Mouse (Mus musculus): Measurements from ENCODE around the gene Frmpd1. TPM values are rescaled to one million over a fixed set of nuclear protein-coding genes. Genes with fewer than 3 reads are reported as not detected.
A peak's percentile ranks its signal among the peaks of the same experiment; 100 is the strongest.

Frmpd1 gene
- polyA plus RNA-seq, 1 experiment from 2014 or later = 1.5 TPM

GRCm38 (mm10) chr4:45183818-45184520, 706 bp upstream of the Frmpd1 start:
- H3K9ac ChIP-seq = peak overlapping the region; percentile 43; the same call in 1 of the 2 replicates
- H3K4me1 ChIP-seq = peaks cover 13% of the 10 kb centered on the region
- peak overlapping the region; percentile 72 for H3K4me3 ChIP-seq
- 29% methylated on average over 13 of the region's 13 CpGs for WGBS
- H3K27ac ChIP-seq = no peak overlapping the region
- H3K9me3 ChIP-seq = no peaks in the 10 kb centered on the region
- H3K36me3 ChIP-seq (replicated peaks) = no peaks in the 10 kb centered on the region
- peaks cover 13% of the 10 kb centered on the region; the same call in 1 of the 2 replicates for H3K27me3 ChIP-seq (replicated peaks)
- peak overlapping the region; percentile 99 for H3K4me2 ChIP-seq
- peak; percentile 49 for ATAC-seq (replicated peaks)

GRCm38 (mm10) chr4:45185331-45185669, 625 bp downstream of the Frmpd1 start:
- peaks cover 14% of the 10 kb centered on the region for H3K4me1 ChIP-seq
- H3K4me3 ChIP-seq = peak overlapping the region; percentile 72
- no peaks in the 10 kb centered on the region for H3K36me3 ChIP-seq (replicated peaks)
- no peak overlapping the region for H3K9ac ChIP-seq
- no peak overlapping the region for H3K27ac ChIP-seq
- ATAC-seq (replicated peaks) = no peak; the same call in 1 of the 2 replicates
- H3K4me2 ChIP-seq = peak overlapping the region; percentile 99
- H3K27me3 ChIP-seq (replicated peaks) = peaks cover 13% of the 10 kb centered on the region; the same call in 1 of the 2 replicates
- WGBS = 3% methylated on average over 10 of the region's 10 CpGs
- no peaks in the 10 kb centered on the region for H3K9me3 ChIP-seq

GRCm38 (mm10) chr4:45198296-45198695, 13.6 kb downstream of the Frmpd1 start:
- 80% methylated on average over 3 of the region's 3 CpGs for WGBS
- Histone ChIP-seq H3K4me2 (no peak overlapping the region), H3K4me1 (no peaks in the 10 kb centered on the region), H3K36me3 (replicated peaks) (no peaks in the 10 kb centered on the region), H3K27ac (no peak overlapping the region), H3K4me3 (no peak overlapping the region), H3K9me3 (no peaks in the 10 kb centered on the region), H3K27me3 (replicated peaks) (no peaks in the 10 kb centered on the region), H3K9ac (no peak overlapping the region)
- ATAC-seq (replicated peaks) = no peak

GRCm38 (mm10) chr4:45203283-45203682, 18.6 kb downstream of the Frmpd1 start:
- WGBS = 87% methylated on average over 7 of the region's 7 CpGs
- H3K27me3 ChIP-seq (replicated peaks) = no peaks in the 10 kb centered on the region
- H3K9me3 ChIP-seq = no peaks in the 10 kb centered on the region
- no peak overlapping the region for H3K4me2 ChIP-seq
- no peaks in the 10 kb centered on the region for H3K36me3 ChIP-seq (replicated peaks)
- H3K9ac ChIP-seq = no peak overlapping the region
- H3K4me3 ChIP-seq = no peak overlapping the region
- H3K4me1 ChIP-seq = 0 out of 2 replicates have a peak, but pooled peaks cover 4% of the 10 kb centered on the region
- ATAC-seq (replicated peaks) = no peak
- H3K27ac ChIP-seq = no peak overlapping the region

GRCm38 (mm10) chr4:45207444-45207843, 22.8 kb downstream of the Frmpd1 start:
- 65% methylated on average over 4 of the region's 4 CpGs for WGBS
- no peak overlapping the region for H3K27ac ChIP-seq
- ATAC-seq (replicated peaks) = no peak

GRCm38 (mm10) chr4:45208832-45209363, 24.2 kb downstream of the Frmpd1 start:
- H3K27me3 ChIP-seq (replicated peaks) = no peaks in the 10 kb centered on the region
- H3K9ac ChIP-seq = no peak overlapping the region
- no peak overlapping the region for H3K4me2 ChIP-seq
- no peaks in the 10 kb centered on the region for H3K36me3 ChIP-seq (replicated peaks)
- H3K4me3 ChIP-seq = no peak overlapping the region
- 42% methylated on average over 12 of the region's 12 CpGs for WGBS
- no peaks in the 10 kb centered on the region for H3K9me3 ChIP-seq
- H3K4me1 ChIP-seq = peaks cover 12% of the 10 kb centered on the region; the same call in 1 of the 2 replicates
- no peak overlapping the region for H3K27ac ChIP-seq
- peak; percentile 45 for ATAC-seq (replicated peaks)

More at GRCm38 (mm10) chr4:45207444-45207843, 22.8 kb downstream of the Frmpd1 start:
- H3K4me3 ChIP-seq = no peak overlapping the region
- peaks cover 12% of the 10 kb centered on the region; the same call in 1 of the 2 replicates for H3K4me1 ChIP-seq
- H3K4me2 ChIP-seq = no peak overlapping the region
- no peaks in the 10 kb centered on the region for H3K9me3 ChIP-seq
- H3K36me3 ChIP-seq (replicated peaks) = no peaks in the 10 kb centered on the region
- H3K27me3 ChIP-seq (replicated peaks) = no peaks in the 10 kb centered on the region
- H3K9ac ChIP-seq = no peak overlapping the region

- Histone ChIP-seq H3K4me2 (no peak overlapping the region), H3K4me1 (peaks cover 12% of the 10 kb centered on the region; the same call in 1 of the 2 replicates), H3K9me3 (no peaks in the 10 kb centered on the region), H3K9ac (no peak overlapping the region), H3K36me3 (replicated peaks) (no peaks in the 10 kb centered on the region), H3K27ac (no peak overlapping the region), H3K27me3 (replicated peaks) (no peaks in the 10 kb centered on the region), H3K4me3 (no peak overlapping the region)
- no peak for ATAC-seq (replicated peaks)
- 70% methylated on average over 11 of the region's 11 CpGs for WGBS
These were observed 27.8 kb downstream of the Frmpd1 start for GRCm38 (mm10) chr4:45212342-45213063.

GRCm38 (mm10) chr4:45219946-45220345, 35.3 kb downstream of the Frmpd1 start:
- no peak overlapping the region for H3K9ac ChIP-seq
- no peak overlapping the region for H3K27ac ChIP-seq
- H3K4me2 ChIP-seq = no peak overlapping the region
- no peaks in the 10 kb centered on the region for H3K36me3 ChIP-seq (replicated peaks)
- H3K4me3 ChIP-seq = no peak overlapping the region
- ATAC-seq (replicated peaks) = no peak
- no peaks in the 10 kb centered on the region for H3K9me3 ChIP-seq
- H3K4me1 ChIP-seq = no peaks in the 10 kb centered on the region
- 89% methylated on average over 8 of the region's 8 CpGs for WGBS
- no peaks in the 10 kb centered on the region for H3K27me3 ChIP-seq (replicated peaks)

- Histone ChIP-seq H3K36me3 (replicated peaks) (no peaks in the 10 kb centered on the region), H3K27me3 (replicated peaks) (no peaks in the 10 kb centered on the region), H3K4me3 (no peak overlapping the region), H3K9ac (no peak overlapping the region), H3K4me2 (no peak overlapping the region), H3K27ac (no peak overlapping the region), H3K4me1 (no peaks in the 10 kb centered on the region), H3K9me3 (no peaks in the 10 kb centered on the region)
- no peak for ATAC-seq (replicated peaks)
- WGBS = 94% methylated on average over 2 of the region's 2 CpGs
These were observed 37.7 kb downstream of the Frmpd1 start for GRCm38 (mm10) chr4:45222395-45222794.

GRCm38 (mm10) chr4:45230263-45230662, 45.6 kb downstream of the Frmpd1 start:
- H3K4me1 ChIP-seq = no peaks in the 10 kb centered on the region
- no peak overlapping the region for H3K4me3 ChIP-seq
- H3K4me2 ChIP-seq = no peak overlapping the region
- H3K27me3 ChIP-seq (replicated peaks) = no peaks in the 10 kb centered on the region
- H3K9ac ChIP-seq = no peak overlapping the region
- no peaks in the 10 kb centered on the region for H3K36me3 ChIP-seq (replicated peaks)
- H3K9me3 ChIP-seq = no peaks in the 10 kb centered on the region
- H3K27ac ChIP-seq = no peak overlapping the region
- 83% methylated on average over 5 of the region's 5 CpGs for WGBS
- no peak for ATAC-seq (replicated peaks)

- ATAC-seq (replicated peaks) = no peak
- Histone ChIP-seq H3K4me3 (no peak overlapping the region), H3K27ac (no peak overlapping the region), H3K4me2 (no peak overlapping the region), H3K27me3 (replicated peaks) (no peaks in the 10 kb centered on the region), H3K4me1 (no peaks in the 10 kb centered on the region), H3K9me3 (no peaks in the 10 kb centered on the region), H3K9ac (no peak overlapping the region), H3K36me3 (replicated peaks) (no peaks in the 10 kb centered on the region)
- WGBS = 77% methylated on average over 5 of the region's 5 CpGs
These were observed 53.6 kb downstream of the Frmpd1 start for GRCm38 (mm10) chr4:45238260-45238659.

- H3K9me3 ChIP-seq = no peaks in the 10 kb centered on the region
- no peak overlapping the region for H3K4me2 ChIP-seq
- WGBS = 84% methylated on average over 5 of the region's 5 CpGs
- H3K4me3 ChIP-seq = no peak overlapping the region
- no peaks in the 10 kb centered on the region for H3K27me3 ChIP-seq (replicated peaks)
- H3K36me3 ChIP-seq (replicated peaks) = no peaks in the 10 kb centered on the region
- H3K27ac ChIP-seq = no peak overlapping the region
- no peak overlapping the region for H3K9ac ChIP-seq
- H3K4me1 ChIP-seq = no peaks in the 10 kb centered on the region
- ATAC-seq (replicated peaks) = no peak
These were observed 56.7 kb downstream of the Frmpd1 start for GRCm38 (mm10) chr4:45241330-45241729.
